ENCODE assay signal across 11 mouse cellular contexts in the genomic region with DNA sequence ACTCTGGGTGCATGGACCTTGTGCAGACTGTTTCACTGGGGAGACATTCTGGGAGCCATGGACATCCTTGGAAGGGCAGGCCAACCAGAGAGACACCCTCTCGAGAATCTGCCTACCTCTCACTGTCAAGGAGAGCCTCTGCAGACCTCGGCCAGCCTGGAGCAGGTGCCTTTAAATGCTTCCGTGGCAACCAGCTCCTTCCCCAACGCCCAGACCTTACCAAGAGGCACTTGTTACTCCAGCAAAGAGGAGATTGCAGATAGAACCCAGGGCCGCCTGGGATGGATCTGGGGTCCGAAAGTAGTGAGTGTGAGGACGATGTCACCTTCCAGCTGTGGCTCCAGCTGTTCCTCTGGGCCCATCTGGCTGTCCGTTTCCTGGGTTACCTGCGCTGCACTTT. TPM values are rescaled to one million over a fixed set of nuclear protein-coding genes. Genes with fewer than 3 reads are reported as not detected.
DNase-seq lines count a peak whose midpoint lies in the region; ATAC-seq and TF ChIP-seq lines count a peak whose summit lies in the region.
"Had no signal": no experiment of that assay in that cellular context is flagged by ENCODE, and none has a peak within 500 bp of the region (broad histone marks: within the 10 kb centered on the region; RNA-seq: fewer than 3 reads in every experiment).

No protein-coding gene starts in this region.

- H3K4me2 ChIP-seq in forebrain, embryonic 12.5 days: no peak overlapping the region
- H3K4me2 ChIP-seq in forebrain, embryonic 16.5 days (ENCODE audit: low read length): no peak overlapping the region
- no peak overlapping the region for H3K4me2 ChIP-seq in intestine, embryonic 16.5 days (ENCODE audit: low read depth, low read length)
- H3K4me2 ChIP-seq in intestine, postnatal 0 days (replicated peaks; ENCODE audit: low read depth): no peak overlapping the region
- H3K4me2 ChIP-seq in midbrain, embryonic 12.5 days (replicated peaks): no peak overlapping the region
- peak overlapping the region; percentile 2; the same call in 1 of the 2 replicates for H3K4me2 ChIP-seq in neural tube, embryonic 15.5 days
- H3K4me2 ChIP-seq: embryonic facial prominence, embryonic 15.5 days had no signal

- no peak for TF ChIP-seq CTCF in intestine, postnatal 0 days (IDR thresholded peaks at IDR 0.05; ENCODE audit: low read depth)

- H3K27me3 ChIP-seq in forebrain, embryonic 12.5 days: no peaks in the 10 kb centered on the region
- no peaks in the 10 kb centered on the region for H3K27me3 ChIP-seq in forebrain, embryonic 16.5 days (replicated peaks; ENCODE audit: control insufficient read depth, insufficient read depth, low read length)
- H3K27me3 ChIP-seq in intestine, embryonic 16.5 days (replicated peaks; ENCODE audit: control insufficient read depth, insufficient read depth, low read length): no peaks in the 10 kb centered on the region
- no peaks in the 10 kb centered on the region for H3K27me3 ChIP-seq in intestine, postnatal 0 days (replicated peaks; ENCODE audit: control insufficient read depth, insufficient read depth, low read length)
- no peaks in the 10 kb centered on the region for H3K27me3 ChIP-seq in midbrain, embryonic 12.5 days
- no peaks in the 10 kb centered on the region for H3K27me3 ChIP-seq in midbrain, embryonic 10.5 days (ENCODE audit: low read depth, poor library complexity, severe bottlenecking)
- no peaks in the 10 kb centered on the region for H3K27me3 ChIP-seq in neural tube, embryonic 15.5 days (replicated peaks)
- H3K27me3 ChIP-seq: embryonic facial prominence, embryonic 15.5 days; limb, embryonic 15.5 days had no signal

- H3K4me1 ChIP-seq in forebrain, embryonic 12.5 days: peaks cover 35% of the 10 kb centered on the region
- peaks cover 21% of the 10 kb centered on the region for H3K4me1 ChIP-seq in forebrain, embryonic 16.5 days (replicated peaks; ENCODE audit: control insufficient read depth, insufficient read depth, low read length)
- peaks cover 26% of the 10 kb centered on the region for H3K4me1 ChIP-seq in intestine, embryonic 16.5 days (ENCODE audit: control insufficient read depth, insufficient read depth, low read length)
- H3K4me1 ChIP-seq in intestine, postnatal 0 days (replicated peaks; ENCODE audit: control insufficient read depth, insufficient read depth, low read length): peaks cover 5% of the 10 kb centered on the region; the same call in 1 of the 2 replicates
- peaks cover 31% of the 10 kb centered on the region for H3K4me1 ChIP-seq in midbrain, embryonic 12.5 days
- peaks cover 36% of the 10 kb centered on the region for H3K4me1 ChIP-seq in midbrain, embryonic 10.5 days
- H3K4me1 ChIP-seq in neural tube, embryonic 15.5 days: peaks cover 42% of the 10 kb centered on the region

- H3K9me3 ChIP-seq in forebrain, embryonic 12.5 days: no peaks in the 10 kb centered on the region
- H3K9me3 ChIP-seq in forebrain, embryonic 16.5 days (ENCODE audit: control insufficient read depth, low read length): no peaks in the 10 kb centered on the region
- no peaks in the 10 kb centered on the region for H3K9me3 ChIP-seq in intestine, embryonic 16.5 days (ENCODE audit: control insufficient read depth, low read length)
- no peaks in the 10 kb centered on the region for H3K9me3 ChIP-seq in intestine, postnatal 0 days (ENCODE audit: control insufficient read depth)
- no peaks in the 10 kb centered on the region for H3K9me3 ChIP-seq in midbrain, embryonic 12.5 days
- H3K9me3 ChIP-seq in midbrain, embryonic 10.5 days (replicated peaks): no peaks in the 10 kb centered on the region
- H3K9me3 ChIP-seq in neural tube, embryonic 15.5 days (replicated peaks): no peaks in the 10 kb centered on the region
- H3K9me3 ChIP-seq: embryonic facial prominence, embryonic 15.5 days; limb, embryonic 15.5 days had no signal

- ATAC-seq in forebrain, embryonic 12.5 days (ENCODE audit: low FRiP score): no peak
- no peak for ATAC-seq in forebrain, embryonic 16.5 days
- no peak for ATAC-seq in intestine, embryonic 16.5 days
- no peak for ATAC-seq in intestine, postnatal 0 days
- no peak for ATAC-seq in midbrain, embryonic 12.5 days (ENCODE audit: low FRiP score, low read depth)
- ATAC-seq in neural tube, embryonic 15.5 days (ENCODE audit: low FRiP score): no peak

- H3K9ac ChIP-seq in forebrain, embryonic 12.5 days: 0 out of 2 replicates have a peak overlapping the region, but pooled peaks have one; percentile 33
- no peak overlapping the region for H3K9ac ChIP-seq in forebrain, embryonic 16.5 days (replicated peaks; ENCODE audit: low read depth, low read length)
- no peak overlapping the region; the same call in 1 of the 2 replicates for H3K9ac ChIP-seq in intestine, embryonic 16.5 days (ENCODE audit: low read depth, low read length)
- no peak overlapping the region for H3K9ac ChIP-seq in intestine, postnatal 0 days (ENCODE audit: low read depth, low read length)
- no peak overlapping the region for H3K9ac ChIP-seq in midbrain, embryonic 12.5 days (replicated peaks)
- H3K9ac ChIP-seq in neural tube, embryonic 15.5 days (replicated peaks): no peak overlapping the region
- H3K9ac ChIP-seq: embryonic facial prominence, embryonic 15.5 days; limb, embryonic 15.5 days had no signal

- peaks cover 32% of the 10 kb centered on the region for H3K36me3 ChIP-seq in forebrain, embryonic 12.5 days (replicated peaks)
- H3K36me3 ChIP-seq in forebrain, embryonic 16.5 days (ENCODE audit: control insufficient read depth, insufficient read depth): peaks cover 14% of the 10 kb centered on the region
- H3K36me3 ChIP-seq in intestine, embryonic 16.5 days (ENCODE audit: control insufficient read depth, insufficient read depth, low read length): peaks cover 14% of the 10 kb centered on the region; the same call in 1 of the 2 replicates
- H3K36me3 ChIP-seq in intestine, postnatal 0 days (ENCODE audit: control insufficient read depth, insufficient read depth): peaks cover 23% of the 10 kb centered on the region
- peaks cover 33% of the 10 kb centered on the region for H3K36me3 ChIP-seq in midbrain, embryonic 12.5 days
- peaks cover 54% of the 10 kb centered on the region for H3K36me3 ChIP-seq in midbrain, embryonic 10.5 days
- peaks cover 30% of the 10 kb centered on the region for H3K36me3 ChIP-seq in neural tube, embryonic 15.5 days

- peak overlapping the region; percentile 32; the same call in 1 of the 2 replicates for H3K27ac ChIP-seq in forebrain, embryonic 12.5 days
- no peak overlapping the region for H3K27ac ChIP-seq in forebrain, embryonic 16.5 days (ENCODE audit: low read length)
- 0 out of 2 replicates have a peak overlapping the region, but pooled peaks have one; percentile 1 for H3K27ac ChIP-seq in intestine, embryonic 16.5 days (ENCODE audit: low read length)
- no peak overlapping the region for H3K27ac ChIP-seq in intestine, postnatal 0 days (ENCODE audit: low read depth, low read length)
- H3K27ac ChIP-seq in midbrain, embryonic 12.5 days (replicated peaks): 0 out of 2 replicates have a peak overlapping the region, but pooled peaks have one; percentile 11
- H3K27ac ChIP-seq in midbrain, embryonic 10.5 days (replicated peaks): no peak overlapping the region
- no peak overlapping the region for H3K27ac ChIP-seq in neural tube, embryonic 15.5 days (replicated peaks)
- H3K27ac ChIP-seq: embryonic facial prominence, embryonic 15.5 days; limb, embryonic 15.5 days had no signal

- H3K4me3 ChIP-seq in forebrain, embryonic 12.5 days (replicated peaks): no peak overlapping the region
- H3K4me3 ChIP-seq in forebrain, embryonic 16.5 days (replicated peaks; ENCODE audit: low read length): no peak overlapping the region
- H3K4me3 ChIP-seq in intestine, embryonic 16.5 days (ENCODE audit: low read length): no peak overlapping the region
- H3K4me3 ChIP-seq in intestine, postnatal 0 days (ENCODE audit: low read depth, low read length): no peak overlapping the region
- no peak overlapping the region for H3K4me3 ChIP-seq in midbrain, embryonic 12.5 days
- no peak overlapping the region for H3K4me3 ChIP-seq in midbrain, embryonic 10.5 days
- no peak overlapping the region for H3K4me3 ChIP-seq in neural tube, embryonic 15.5 days (replicated peaks)
- H3K4me3 ChIP-seq: embryonic facial prominence, embryonic 15.5 days; limb, embryonic 15.5 days had no signal

- DNase-seq in midbrain, embryonic 10.5 days (ENCODE audit: low spot score): no peak
- DNase-seq in layer of hippocampus, postnatal 14 days (ENCODE audit: low spot score in 2 of 2): no peak
- DNase-seq: thymus, adult 18-20 months had no signal

- WGBS in forebrain, embryonic 12.5 days: 78% methylated on average over 9 of the region's 9 CpGs
- WGBS in forebrain, embryonic 16.5 days: 69% methylated on average over 9 of the region's 9 CpGs
- WGBS in intestine, embryonic 16.5 days: 62% methylated on average over 9 of the region's 9 CpGs
- WGBS in intestine, postnatal 0 days: 77% methylated on average over 9 of the region's 9 CpGs
- 75% methylated on average over 9 of the region's 9 CpGs for WGBS in midbrain, embryonic 12.5 days
- WGBS in midbrain, embryonic 10.5 days: 82% methylated on average over 9 of the region's 9 CpGs
- WGBS in neural tube, embryonic 15.5 days: 75% methylated on average over 9 of the region's 9 CpGs

RNA-seq across cellular contexts. Expression of a gene that starts 5.4 kb away (rescaled TPM):
- polyA plus RNA-seq in forebrain, embryonic 12.5 days (2016; fragmentation: Nextera tagmentation; extraction: Ambion mirVana): 181 and 187 TPM in 2 replicates
- polyA plus RNA-seq in forebrain, embryonic 16.5 days (2015; fragmentation: Nextera tagmentation; extraction: Ambion mirVana): 164 TPM in 2 replicates
- 24.6 and 77.1 TPM in 2 replicates for polyA plus RNA-seq in intestine, embryonic 16.5 days (2015; fragmentation: Nextera tagmentation; extraction: Ambion mirVana)
- 70.7 and 72.5 TPM in 2 replicates for polyA plus RNA-seq in intestine, postnatal 0 days (2015; fragmentation: Nextera tagmentation; extraction: Ambion mirVana)
- 193 and 207 TPM in 2 replicates for polyA plus RNA-seq in midbrain, embryonic 12.5 days (2016; fragmentation: Nextera tagmentation; extraction: Ambion mirVana)
- 169 and 178 TPM in 2 replicates for polyA plus RNA-seq in midbrain, embryonic 10.5 days (2016; fragmentation: Nextera tagmentation; extraction: Ambion mirVana)
- polyA plus RNA-seq in neural tube, embryonic 15.5 days (2015; fragmentation: Nextera tagmentation; extraction: Ambion mirVana): 234 and 256 TPM in 2 replicates
- total RNA-seq in layer of hippocampus, postnatal 14 days (2021): 100 to 1,000 TPM; 261 to 268 TPM

RNA-seq across cellular contexts. Expression of a gene that starts 19.3 kb away (rescaled TPM):
- 9.9 and 11.4 TPM in 2 replicates for polyA plus RNA-seq in forebrain, embryonic 12.5 days (2016; fragmentation: Nextera tagmentation; extraction: Ambion mirVana)
- 8.1 and 9.7 TPM in 2 replicates for polyA plus RNA-seq in forebrain, embryonic 16.5 days (2015; fragmentation: Nextera tagmentation; extraction: Ambion mirVana)
- 5.8 and 6.0 TPM in 2 replicates for polyA plus RNA-seq in intestine, embryonic 16.5 days (2015; fragmentation: Nextera tagmentation; extraction: Ambion mirVana)
- 3.5 and 4.5 TPM in 2 replicates for polyA plus RNA-seq in intestine, postnatal 0 days (2015; fragmentation: Nextera tagmentation; extraction: Ambion mirVana)
- polyA plus RNA-seq in midbrain, embryonic 12.5 days (2016; fragmentation: Nextera tagmentation; extraction: Ambion mirVana): 7.7 and 9.7 TPM in 2 replicates
- polyA plus RNA-seq in midbrain, embryonic 10.5 days (2016; fragmentation: Nextera tagmentation; extraction: Ambion mirVana): 8.0 and 8.5 TPM in 2 replicates
- 7.9 and 8.4 TPM in 2 replicates for polyA plus RNA-seq in neural tube, embryonic 15.5 days (2015; fragmentation: Nextera tagmentation; extraction: Ambion mirVana)
- 10 to 100 TPM; 51.0 to 52.7 TPM for total RNA-seq in layer of hippocampus, postnatal 14 days (2021)

RNA-seq across cellular contexts. Expression of a gene that starts 22.9 kb away (rescaled TPM):
- polyA plus RNA-seq in forebrain, embryonic 12.5 days (2016; fragmentation: Nextera tagmentation; extraction: Ambion mirVana): 59.0 and 61.0 TPM in 2 replicates
- polyA plus RNA-seq in forebrain, embryonic 16.5 days (2015; fragmentation: Nextera tagmentation; extraction: Ambion mirVana): 14.8 and 19.5 TPM in 2 replicates
- 50.4 and 61.7 TPM in 2 replicates for polyA plus RNA-seq in intestine, embryonic 16.5 days (2015; fragmentation: Nextera tagmentation; extraction: Ambion mirVana)
- polyA plus RNA-seq in intestine, postnatal 0 days (2015; fragmentation: Nextera tagmentation; extraction: Ambion mirVana): 13.8 and 16.0 TPM in 2 replicates
- 58.8 and 62.8 TPM in 2 replicates for polyA plus RNA-seq in midbrain, embryonic 12.5 days (2016; fragmentation: Nextera tagmentation; extraction: Ambion mirVana)
- polyA plus RNA-seq in midbrain, embryonic 10.5 days (2016; fragmentation: Nextera tagmentation; extraction: Ambion mirVana): 106 and 115 TPM in 2 replicates
- polyA plus RNA-seq in neural tube, embryonic 15.5 days (2015; fragmentation: Nextera tagmentation; extraction: Ambion mirVana): 8.0 and 24.4 TPM in 2 replicates
- total RNA-seq in layer of hippocampus, postnatal 14 days (2021): 1 to 10 TPM; 1.1 TPM

RNA-seq across cellular contexts. Expression of a gene that starts 23.1 kb away (rescaled TPM):
- polyA plus RNA-seq in forebrain, embryonic 12.5 days (2016; fragmentation: Nextera tagmentation; extraction: Ambion mirVana): 1.2 TPM in 2 replicates
- polyA plus RNA-seq in forebrain, embryonic 16.5 days (2015; fragmentation: Nextera tagmentation; extraction: Ambion mirVana): 1.1 and 1.3 TPM in 2 replicates
- polyA plus RNA-seq in intestine, embryonic 16.5 days (2015; fragmentation: Nextera tagmentation; extraction: Ambion mirVana): 0.66 and 0.84 TPM in 2 replicates
- polyA plus RNA-seq in intestine, postnatal 0 days (2015; fragmentation: Nextera tagmentation; extraction: Ambion mirVana): 0.68 and 0.86 TPM in 2 replicates
- 0.89 and 1.1 TPM in 2 replicates for polyA plus RNA-seq in midbrain, embryonic 12.5 days (2016; fragmentation: Nextera tagmentation; extraction: Ambion mirVana)
- 0.68 and 0.99 TPM in 2 replicates for polyA plus RNA-seq in midbrain, embryonic 10.5 days (2016; fragmentation: Nextera tagmentation; extraction: Ambion mirVana)
- 0.82 and 1.2 TPM in 2 replicates for polyA plus RNA-seq in neural tube, embryonic 15.5 days (2015; fragmentation: Nextera tagmentation; extraction: Ambion mirVana)
- 1 to 10 TPM in 1 of 2 experiments, under 1 TPM in 1; 0.39 to 1.2 TPM for total RNA-seq in layer of hippocampus, postnatal 14 days (2021)

RNA-seq across cellular contexts. Expression of a gene that starts 23.2 kb away (rescaled TPM):
- polyA plus RNA-seq in forebrain, embryonic 12.5 days (2016; fragmentation: Nextera tagmentation; extraction: Ambion mirVana): 0.88 and 0.90 TPM in 2 replicates
- polyA plus RNA-seq in forebrain, embryonic 16.5 days (2015; fragmentation: Nextera tagmentation; extraction: Ambion mirVana): 0.63 and 1.3 TPM in 2 replicates
- 0.39 TPM in 2 replicates for polyA plus RNA-seq in intestine, embryonic 16.5 days (2015; fragmentation: Nextera tagmentation; extraction: Ambion mirVana)
- 0.09 and 0.12 TPM in 2 replicates for polyA plus RNA-seq in intestine, postnatal 0 days (2015; fragmentation: Nextera tagmentation; extraction: Ambion mirVana)
- polyA plus RNA-seq in midbrain, embryonic 12.5 days (2016; fragmentation: Nextera tagmentation; extraction: Ambion mirVana): 0.76 and 0.88 TPM in 2 replicates
- 0.94 and 1.0 TPM in 2 replicates for polyA plus RNA-seq in midbrain, embryonic 10.5 days (2016; fragmentation: Nextera tagmentation; extraction: Ambion mirVana)
- polyA plus RNA-seq in neural tube, embryonic 15.5 days (2015; fragmentation: Nextera tagmentation; extraction: Ambion mirVana): 1.1 TPM in 2 replicates
- total RNA-seq in layer of hippocampus, postnatal 14 days (2021): under 1 TPM; 0.17 to 0.25 TPM

Comparison
In these comparisons a context has a peak if more than half of its experiments do, and no peak if none do; other contexts are left out.
1. H3K27ac ChIP-seq: peak in forebrain, embryonic 12.5 days (single experiment), intestine, embryonic 16.5 days (single experiment) and midbrain, embryonic 12.5 days (single experiment); none in forebrain, embryonic 16.5 days (single experiment), intestine, postnatal 0 days (single experiment), midbrain, embryonic 10.5 days (single experiment) and neural tube, embryonic 15.5 days (single experiment).